Mouse (Mus musculus) right cerebral cortex, postnatal 4 days (tissue): ENCODE measurements around the gene Olfr860.
"Not testable (repeated sequence)": the region's sequence is repeated elsewhere in the genome, so short reads cannot be mapped to it uniquely, and the experiment has no call there.

Source experiments
- DNase-seq: peaks from one replicate; pipeline ENCODE4 v3.0.0-alpha.2; 2022

Gene Olfr860

GRCm38 (mm10) chr9:19849647-19850046, at the start of gene Olfr860:
TSS of gene Olfr860 (minus strand) at chr9:19849747.
- DNase-seq: no peak

- no peak for DNase-seq
Observed at GRCm38 (mm10) chr9:19887904-19888303, 38.4 kb upstream of the Olfr860 start, which contains the start of gene Olfr862. TSS of gene Olfr862 (minus strand) at chr9:19888004.

GRCm38 (mm10) chr9:19804606-19805005, 44.9 kb downstream of the Olfr860 start, which contains the start of gene Olfr859:
TSS of gene Olfr859 (plus strand) at chr9:19804906.
- DNase-seq: not testable (repeated sequence)

- DNase-seq: no peak
Observed at GRCm38 (mm10) chr9:19803000-19803399, 46.5 kb downstream of the Olfr860 start.
